Mouse (Mus musculus) thymus, postnatal 36 days (tissue): ENCODE measurements around the gene Patj.
"Not testable (repeated sequence)": the region's sequence is repeated elsewhere in the genome, so short reads cannot be mapped to it uniquely, and the experiment has no call there.

Experiments used
- DNase-seq, 2 experiments: peaks; one replicate each; pipeline ENCODE4 v3.0.0; 2022; ENCODE audit warnings: mixed read lengths in 2 of 2

The Patj gene

GRCm38 (mm10) chr4:98666451-98666850, 270.9 kb downstream of the Patj start:
- no peak for DNase-seq

- DNase-seq: no peak
Measured at GRCm38 (mm10) chr4:98667009-98667408, 271.4 kb downstream of the Patj start.

DNA sequence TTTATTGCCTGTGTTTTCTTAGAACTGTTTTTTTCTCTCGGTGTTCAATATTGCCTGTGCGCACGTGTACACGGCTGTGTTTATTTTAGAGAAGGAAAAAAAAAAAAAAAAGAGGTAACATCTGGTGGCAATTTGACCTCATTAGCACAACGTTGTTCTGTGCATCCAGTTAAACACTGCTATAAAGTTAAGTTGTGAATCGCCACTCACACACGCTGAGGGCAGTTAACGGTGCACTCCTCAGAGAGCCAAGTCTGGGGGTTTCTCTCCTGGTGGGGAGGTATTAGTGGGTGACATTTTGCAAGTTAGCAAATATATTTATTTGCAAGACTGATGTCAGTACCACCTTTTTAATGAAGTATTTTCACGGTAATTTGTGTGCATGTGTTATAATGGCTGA, 281.9 kb downstream of the Patj start:
- no peak for DNase-seq

DNA sequence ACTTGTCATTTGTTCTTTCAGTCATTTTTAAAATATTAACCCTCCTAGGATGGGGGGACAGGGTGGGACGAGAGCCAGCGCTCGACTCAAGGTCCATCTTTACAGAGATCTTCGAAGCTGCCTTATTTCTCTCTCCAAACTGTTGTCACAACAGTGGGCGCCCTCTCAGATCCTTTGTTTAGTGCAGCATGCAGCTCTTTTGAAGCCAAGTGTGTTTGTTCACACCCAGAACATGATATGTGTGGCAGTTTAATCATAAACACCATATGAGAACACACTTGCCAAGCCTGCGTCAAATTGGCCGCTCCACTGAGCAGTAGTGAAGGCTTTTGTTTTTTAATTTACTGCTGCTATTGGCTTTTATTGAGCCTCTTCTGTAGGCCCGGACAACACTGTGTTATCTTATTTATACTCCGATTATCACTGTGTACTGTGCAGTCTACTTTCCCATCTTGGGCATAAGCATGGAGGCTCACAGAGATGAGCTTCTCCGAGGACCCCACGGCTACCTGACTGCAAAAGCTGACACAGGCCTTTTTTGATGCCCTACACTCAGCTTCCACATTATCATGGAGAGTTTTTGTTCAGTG, 291.2 kb downstream of the Patj start:
- DNase-seq: no peak

DNA sequence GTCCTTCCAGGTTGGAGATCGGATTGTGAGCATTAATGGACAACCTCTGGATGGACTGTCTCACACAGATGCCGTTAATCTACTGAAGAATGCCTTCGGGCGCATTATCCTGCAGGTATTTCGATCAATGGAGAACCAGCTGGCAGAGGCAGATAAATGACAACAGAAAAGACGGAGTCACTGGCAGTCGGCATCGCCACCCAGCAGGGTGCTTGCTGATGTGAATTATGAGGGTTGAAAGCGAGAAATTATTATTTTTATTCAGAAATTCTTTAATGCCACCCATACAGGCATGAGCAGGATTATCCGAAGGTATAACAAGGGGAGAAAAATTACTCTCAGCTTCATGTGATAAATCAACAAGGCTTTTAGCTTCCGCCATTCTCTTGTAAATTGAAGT, 292.5 kb downstream of the Patj start:
- DNase-seq: no peak

GRCm38 (mm10) chr4:98688520-98688919, 292.9 kb downstream of the Patj start:
- no peak for DNase-seq

DNA sequence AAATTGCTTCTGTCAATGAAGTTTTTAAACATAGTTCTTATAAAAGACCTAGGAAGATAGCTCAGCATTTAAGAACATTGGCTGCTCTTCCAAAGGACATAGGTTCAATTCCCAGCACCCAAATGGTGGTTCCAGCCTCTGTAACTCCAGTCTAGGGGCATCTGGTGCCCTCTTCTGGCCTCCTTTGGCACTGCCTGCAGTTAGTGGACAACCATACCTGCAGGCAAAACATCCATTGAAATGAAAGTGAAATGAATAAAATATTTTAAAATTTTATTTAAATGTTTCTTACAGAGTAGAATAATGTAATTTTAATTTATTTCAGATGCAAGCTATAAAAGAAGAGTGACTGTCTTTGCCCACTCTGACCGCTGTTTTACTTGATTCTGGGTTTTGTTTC, 294.4 kb downstream of the Patj start:
- no peak for DNase-seq

- no peak for DNase-seq
Measured at GRCm38 (mm10) chr4:98693465-98694185, 298.0 kb downstream of the Patj start.

- DNase-seq: no peak
Measured at GRCm38 (mm10) chr4:98697932-98698331, 302.3 kb downstream of the Patj start.

DNA sequence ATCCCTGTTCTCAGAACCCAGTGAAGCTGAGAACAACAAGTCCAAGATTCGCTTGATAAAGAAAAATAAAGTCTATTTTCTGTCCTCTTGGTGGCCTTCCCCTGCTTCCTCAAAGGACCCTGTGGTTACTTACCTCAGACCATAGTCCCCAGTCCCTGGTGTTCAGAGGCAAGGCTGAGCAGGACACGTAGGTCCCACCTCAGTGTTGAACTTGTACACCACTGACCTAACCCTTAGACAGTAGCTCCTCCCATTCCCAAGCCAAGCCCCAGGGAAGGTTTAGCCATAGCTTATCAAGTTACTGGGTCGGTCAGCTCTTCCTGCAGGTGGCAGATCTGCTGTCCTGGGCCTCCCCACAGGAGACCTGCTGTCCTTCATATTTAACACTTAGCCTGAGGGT, 303.3 kb downstream of the Patj start:
- no peak for DNase-seq

DNA sequence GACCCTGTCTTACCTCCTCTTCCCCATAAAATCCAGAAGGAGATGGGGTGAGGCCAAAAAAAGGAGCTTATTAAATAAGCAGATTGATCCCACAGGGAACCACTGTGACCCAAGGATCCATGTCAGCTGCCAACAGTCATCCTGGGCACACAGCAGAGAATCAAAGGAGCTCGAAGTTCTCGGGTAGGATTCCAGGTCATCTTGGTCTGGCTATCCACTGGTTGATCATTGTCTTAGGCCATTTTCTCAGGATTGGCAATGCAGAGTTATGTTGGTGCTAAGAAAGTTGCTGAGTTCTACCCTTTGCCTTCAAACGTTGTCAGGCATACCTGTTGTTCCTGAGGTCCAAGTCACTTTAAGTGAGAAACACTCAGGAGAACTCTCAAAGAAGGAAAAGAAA, 304.6 kb downstream of the Patj start:
- no peak for DNase-seq

- DNase-seq: peak; percentile 30 to 38
Measured at GRCm38 (mm10) chr4:98702201-98702894, 306.8 kb downstream of the Patj start.

GRCm38 (mm10) chr4:98710891-98711290, 315.3 kb downstream of the Patj start:
- DNase-seq: no peak

- DNase-seq: no peak
Measured at GRCm38 (mm10) chr4:98717735-98718546, 322.4 kb downstream of the Patj start.

GRCm38 (mm10) chr4:98718547-98718917, 322.9 kb downstream of the Patj start:
- DNase-seq: no peak

DNA sequence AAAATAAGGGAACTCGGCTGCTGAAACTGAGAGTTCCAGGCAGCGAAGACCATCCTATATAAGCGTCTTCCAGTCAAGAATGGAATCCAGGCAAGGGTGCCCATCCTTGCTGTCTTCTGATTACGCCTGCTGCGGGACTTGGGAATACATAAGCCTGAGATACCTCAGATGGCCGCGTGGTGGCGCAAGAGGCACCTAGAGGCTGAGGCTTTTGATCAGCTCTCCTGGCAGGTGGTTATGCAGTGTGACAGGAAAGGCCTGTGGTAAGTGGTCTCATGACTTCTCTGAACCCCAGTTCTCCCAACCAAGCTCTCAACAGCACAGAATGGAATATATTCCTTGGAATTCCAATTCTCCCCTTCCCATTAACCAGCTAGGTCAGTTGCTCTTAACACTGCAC, 326.9 kb downstream of the Patj start:
- peak; percentile 64 to 67 for DNase-seq

- not testable (repeated sequence) for DNase-seq
Measured at GRCm38 (mm10) chr4:98724682-98725081, 329.1 kb downstream of the Patj start.

GRCm38 (mm10) chr4:98725439-98725838, 329.9 kb downstream of the Patj start:
- no peak for DNase-seq

GRCm38 (mm10) chr4:98726590-98727237, 331.1 kb downstream of the Patj start, which contains the start of gene L1td1:
Gene L1td1 (plus strand): TSS chr4:98726734.
- DNase-seq: no peak

- DNase-seq: no peak
Measured at GRCm38 (mm10) chr4:98727295-98727958, 331.8 kb downstream of the Patj start.

GRCm38 (mm10) chr4:98727959-98728347, 332.4 kb downstream of the Patj start:
- DNase-seq: no peak

DNA sequence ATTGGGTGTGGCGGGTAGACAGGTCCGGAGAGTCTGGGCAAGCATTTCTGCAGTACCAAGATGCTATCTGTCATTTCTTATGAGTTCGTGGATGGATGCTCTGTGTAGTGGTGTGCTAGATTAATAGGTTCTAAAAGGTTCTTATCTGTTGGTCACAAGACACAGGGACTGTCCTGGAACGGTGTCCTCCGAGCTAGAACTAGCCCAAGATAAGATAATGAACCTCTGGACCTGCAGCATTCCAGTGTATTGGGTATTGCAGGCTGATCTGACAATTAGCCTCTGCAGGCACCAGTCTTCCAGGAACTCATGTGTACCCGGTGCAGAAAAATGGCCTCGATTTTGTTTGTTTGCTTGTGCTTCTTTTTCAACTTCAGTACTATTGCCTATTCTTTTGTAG, 333.1 kb downstream of the Patj start:
- no peak for DNase-seq
